Mouse (Mus musculus): ENCODE results near the gene Retsat. TPM values are rescaled to one million over a fixed set of nuclear protein-coding genes. Genes with fewer than 3 reads are reported as not detected.

Gene Retsat
- total and polyA plus RNA-seq, 3 experiments, result 15.5 to 27.7 (median 15.6) TPM

DNA sequence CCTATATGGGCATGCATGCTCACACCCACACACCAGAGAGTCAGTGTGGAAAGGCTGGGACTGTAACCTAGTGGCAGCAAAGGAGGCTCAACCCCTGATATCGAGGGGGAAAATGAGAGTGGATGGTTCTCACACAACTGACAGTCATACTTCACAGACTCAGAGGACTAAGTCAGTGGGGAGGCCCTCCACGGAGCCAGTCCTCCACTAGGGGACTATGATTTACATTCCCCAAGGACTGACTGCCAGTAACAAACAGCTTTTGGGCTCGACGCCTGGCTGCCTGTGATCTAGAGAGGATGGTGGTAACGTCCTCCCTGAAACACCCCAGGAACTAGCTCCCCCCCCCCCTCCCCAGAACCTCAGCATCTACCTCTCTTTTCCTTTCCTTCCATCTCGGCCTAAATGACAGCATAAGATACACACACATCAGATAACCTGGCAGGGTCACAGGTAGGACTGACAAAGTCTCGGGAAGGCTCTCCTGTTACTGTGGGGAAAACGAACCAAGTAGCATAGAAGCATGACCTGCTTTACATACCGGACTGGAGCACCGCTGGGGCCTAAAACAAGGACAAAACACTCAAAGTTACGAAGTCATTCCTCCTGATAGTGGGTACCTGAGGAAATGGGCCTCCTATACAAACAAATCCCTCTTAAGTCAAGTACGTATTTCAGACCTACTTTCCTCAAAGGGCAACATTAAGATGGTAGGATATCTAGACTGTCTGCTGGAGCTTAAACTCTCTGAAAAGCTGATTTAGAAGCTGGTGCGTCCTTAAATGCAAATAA is 996 bp upstream of the Retsat start:
- Histone ChIP-seq H3K27me3 (replicated peaks) (no peaks in the 10 kb centered on the region), H3K79me2 (replicated peaks; ENCODE audit: control insufficient read depth, extremely low read depth, insufficient read depth, poor library complexity, severe bottlenecking) (no peaks in the 10 kb centered on the region), H3K4me1 (ENCODE audit: control insufficient read depth in 1 of 2, insufficient read depth in 2 of 2) (peaks cover 6 to 40% of the 10 kb centered on the region in 2 experiments), H3K9ac (ENCODE audit: insufficient read depth, low read depth) (peak overlapping the region; percentile 64), H3K9me3 (replicated peaks; ENCODE audit: low read length) (no peaks in the 10 kb centered on the region), H3K27ac (ENCODE audit: insufficient read depth, low read depth) (peak overlapping the region; percentile 12; the same call in 1 of the 2 replicates), H3K36me3 (replicated peaks in 1 of 2; ENCODE audit: control insufficient read depth in 1 of 2, insufficient read depth in 1 of 2, low read length in 1 of 2) (peaks cover 0 to 35% of the 10 kb centered on the region in 2 experiments), H3K4me2 (ENCODE audit: insufficient read depth, low read depth, poor library complexity, severe bottlenecking) (peak overlapping the region; percentile 89), H3K4me3 (replicated peaks in 1 of 3; ENCODE audit: low read depth in 2 of 3, low read length in 2 of 3, poor library complexity in 1 of 3) (peak overlapping the region; percentile 72 to 89 (median 81))
- dilution Hi-C loops (cut with MboI; ENCODE audit: extremely low pct_ligation_motif_present, extremely low pct_unique_long_range_greater_than_20kb, low sequenced_read_pairs), result no loop called here
- TF ChIP-seq ZMIZ1 (IDR thresholded peaks at IDR 0.05; ENCODE audit: low read depth, low read length) (no peak), ZNF384 (IDR thresholded peaks at IDR 0.05; ENCODE audit: low read depth, low read length) (no peak), USF1 (IDR thresholded peaks at IDR 0.05; ENCODE audit: low read depth, low read length) (no peak), MAX (IDR thresholded peaks at IDR 0.05; ENCODE audit: low read length) (no peak), MXI1 (IDR thresholded peaks at IDR 0.05; ENCODE audit: low read depth, low read length) (no peak), CHD1 (IDR thresholded peaks at IDR 0.05; ENCODE audit: low read depth, low read length) (no peak), RAD21 (IDR thresholded peaks at IDR 0.05; ENCODE audit: low read depth, low read length) (no peak), KAT2A (IDR thresholded peaks at IDR 0.05; ENCODE audit: insufficient replicate concordance, low read length) (no peak), NELFE (IDR thresholded peaks at IDR 0.05; ENCODE audit: low read depth, low read length) (no peak), POLR2AphosphoS2 (IDR thresholded peaks at IDR 0.05; ENCODE audit: low read depth, low read length) (no peak), CHD2 (IDR thresholded peaks at IDR 0.05; ENCODE audit: low read length) (no peak), JUND (conservative IDR thresholded peaks at IDR 0.05; ENCODE audit: low read depth, low read length) (no peak), MAFK (IDR thresholded peaks at IDR 0.05; ENCODE audit: insufficient replicate concordance, low read length) (no peak), MEF2A (IDR thresholded peaks at IDR 0.05; ENCODE audit: borderline replicate concordance, low read depth, low read length) (no peak), ETS1 (conservative IDR thresholded peaks at IDR 0.05; ENCODE audit: low read depth, low read length) (no peak), ZC3H11A (IDR thresholded peaks at IDR 0.05; ENCODE audit: low read depth, low read length) (no peak), E2F4 (IDR thresholded peaks at IDR 0.05; ENCODE audit: insufficient replicate concordance, low read depth, low read length) (no peak), RCOR1 (conservative IDR thresholded peaks at IDR 0.05; ENCODE audit: low read depth, low read length) (no peak), ZKSCAN1 (IDR thresholded peaks at IDR 0.05; ENCODE audit: borderline replicate concordance, low read depth, low read length) (no peak)
- in situ Hi-C loops (cut with MboI; ENCODE audit: low pct_ligation_motif_present, low pct_unique_long_range_greater_than_20kb, low sequenced_read_pairs), result no loop called here
- peak; percentile 29 for DNase-seq (ENCODE audit: extremely low read depth)

Measured in CH12.LX (cell line).